Mouse (Mus musculus): Measurements from ENCODE around the gene Dnpep. TPM values are rescaled to one million over a fixed set of nuclear protein-coding genes. Genes with fewer than 3 reads are reported as not detected.
A peak's percentile ranks its signal among the peaks of the same experiment; 100 is the strongest.

The Dnpep gene
- total and polyA plus RNA-seq, 3 experiments, result 35.0 to 73.8 (median 50.4) TPM

- no peaks in the 10 kb centered on the region for H3K36me3 ChIP-seq (replicated peaks in 1 of 2; ENCODE audit: control insufficient read depth in 1 of 2, insufficient read depth in 1 of 2, low read length in 1 of 2)
- peaks cover 60% of the 10 kb centered on the region for H3K27me3 ChIP-seq (replicated peaks)
- no peak overlapping the region for H3K9ac ChIP-seq (ENCODE audit: insufficient read depth, low read depth)
- no peak overlapping the region for H3K4me3 ChIP-seq (replicated peaks in 1 of 3; ENCODE audit: low read depth in 2 of 3, low read length in 2 of 3, poor library complexity in 1 of 3)
- in situ Hi-C loops (cut with MboI; ENCODE audit: low pct_ligation_motif_present, low pct_unique_long_range_greater_than_20kb, low sequenced_read_pairs) (loop anchor here (25.0 kb wide), 1 partner anchor 326 kb away; the partner anchor contains the start of gene Cfap65), dilution Hi-C loops (cut with MboI; ENCODE audit: extremely low pct_ligation_motif_present, extremely low pct_unique_long_range_greater_than_20kb, low sequenced_read_pairs) (no loop called here)
- no peak for TF ChIP-seq ZC3H11A (IDR thresholded peaks at IDR 0.05; ENCODE audit: low read depth, low read length)
- TF ChIP-seq CTCF (conservative IDR thresholded peaks at IDR 0.05 in 1 of 2, IDR thresholded peaks at IDR 0.05 in 1 of 2; ENCODE audit: low read depth in 2 of 2, low read length in 2 of 2), result no peak
- no peak for TF ChIP-seq UBTF (IDR thresholded peaks at IDR 0.05; ENCODE audit: low read depth, low read length)
- no peak for TF ChIP-seq POLR2AphosphoS2 (IDR thresholded peaks at IDR 0.05; ENCODE audit: low read depth, low read length)
- TF ChIP-seq ELF1 (IDR thresholded peaks at IDR 0.05; ENCODE audit: low read depth, low read length), result no peak
- no peak for TF ChIP-seq KAT2A (IDR thresholded peaks at IDR 0.05; ENCODE audit: insufficient replicate concordance, low read length)
- no peak for TF ChIP-seq ZNF384 (IDR thresholded peaks at IDR 0.05; ENCODE audit: low read depth, low read length)
- no peak for TF ChIP-seq JUND (conservative IDR thresholded peaks at IDR 0.05; ENCODE audit: low read depth, low read length)
- TF ChIP-seq E2F4 (IDR thresholded peaks at IDR 0.05; ENCODE audit: insufficient replicate concordance, low read depth, low read length), result no peak
- TF ChIP-seq TBP (conservative IDR thresholded peaks at IDR 0.05; ENCODE audit: low read depth, low read length), result no peak
- TF ChIP-seq BHLHE40 (IDR thresholded peaks at IDR 0.05; ENCODE audit: low read depth, low read length), result no peak
- TF ChIP-seq USF2 (conservative IDR thresholded peaks at IDR 0.05; ENCODE audit: low read depth, low read length), result no peak
- TF ChIP-seq MAFK (IDR thresholded peaks at IDR 0.05; ENCODE audit: insufficient replicate concordance, low read length), result no peak
- H3K27ac ChIP-seq (ENCODE audit: insufficient read depth, low read depth), result no peak overlapping the region
- H3K4me2 ChIP-seq (ENCODE audit: insufficient read depth, low read depth, poor library complexity, severe bottlenecking), result no peak overlapping the region
- no peaks in the 10 kb centered on the region for H3K79me2 ChIP-seq (replicated peaks; ENCODE audit: control insufficient read depth, extremely low read depth, insufficient read depth, poor library complexity, severe bottlenecking)
- DNase-seq (ENCODE audit: extremely low read depth), result peak; percentile 32
- no peaks in the 10 kb centered on the region for H3K9me3 ChIP-seq (replicated peaks; ENCODE audit: low read length)
- no peaks in the 10 kb centered on the region for H3K4me1 ChIP-seq (ENCODE audit: control insufficient read depth in 1 of 2, insufficient read depth in 2 of 2)
Measured at GRCm38 (mm10) chr1:75262969-75263951, 54.5 kb downstream of the Dnpep start.

GRCm38 (mm10) chr1:75261278-75261677, 56.5 kb downstream of the Dnpep start:
- H3K27ac ChIP-seq (ENCODE audit: insufficient read depth, low read depth), result no peak overlapping the region
- no peaks in the 10 kb centered on the region for H3K36me3 ChIP-seq (replicated peaks in 1 of 2; ENCODE audit: control insufficient read depth in 1 of 2, insufficient read depth in 1 of 2, low read length in 1 of 2)
- H3K9me3 ChIP-seq (replicated peaks; ENCODE audit: low read length), result no peaks in the 10 kb centered on the region
- no peak for TF ChIP-seq POLR2A (IDR thresholded peaks at IDR 0.05; ENCODE audit: low read depth, low read length)
- TF ChIP-seq MAFK (IDR thresholded peaks at IDR 0.05; ENCODE audit: insufficient replicate concordance, low read length), result no peak
- TF ChIP-seq RCOR1 (conservative IDR thresholded peaks at IDR 0.05; ENCODE audit: low read depth, low read length), result no peak
- no peak for TF ChIP-seq JUN (IDR thresholded peaks at IDR 0.05; ENCODE audit: insufficient read depth, low read depth, low read length)
- TF ChIP-seq E2F4 (IDR thresholded peaks at IDR 0.05; ENCODE audit: insufficient replicate concordance, low read depth, low read length), result no peak
- no peak for TF ChIP-seq HCFC1 (IDR thresholded peaks at IDR 0.05; ENCODE audit: low read depth, low read length)
- no peak for TF ChIP-seq SMC3 (IDR thresholded peaks at IDR 0.05; ENCODE audit: low read depth, low read length)
- TF ChIP-seq EP300 (IDR thresholded peaks at IDR 0.05; ENCODE audit: low read length), result no peak
- TF ChIP-seq NRF1 (IDR thresholded peaks at IDR 0.05; ENCODE audit: low read depth, low read length), result no peak
- no peak for TF ChIP-seq ZNF384 (IDR thresholded peaks at IDR 0.05; ENCODE audit: low read depth, low read length)
- no peak for TF ChIP-seq CTCF (conservative IDR thresholded peaks at IDR 0.05 in 1 of 2, IDR thresholded peaks at IDR 0.05 in 1 of 2; ENCODE audit: low read depth in 2 of 2, low read length in 2 of 2)
- H3K79me2 ChIP-seq (replicated peaks; ENCODE audit: control insufficient read depth, extremely low read depth, insufficient read depth, poor library complexity, severe bottlenecking), result no peaks in the 10 kb centered on the region
- dilution Hi-C loops (cut with MboI; ENCODE audit: extremely low pct_ligation_motif_present, extremely low pct_unique_long_range_greater_than_20kb, low sequenced_read_pairs) (no loop called here), in situ Hi-C loops (cut with MboI; ENCODE audit: low pct_ligation_motif_present, low pct_unique_long_range_greater_than_20kb, low sequenced_read_pairs) (loop anchor here (25.0 kb wide), 1 partner anchor 324 kb away; the partner anchor contains the start of gene Cfap65)
- no peak for DNase-seq (ENCODE audit: extremely low read depth)
- H3K4me1 ChIP-seq (ENCODE audit: control insufficient read depth in 1 of 2, insufficient read depth in 2 of 2), result no peaks in the 10 kb centered on the region
- H3K4me2 ChIP-seq (ENCODE audit: insufficient read depth, low read depth, poor library complexity, severe bottlenecking), result no peak overlapping the region
- no peak overlapping the region for H3K4me3 ChIP-seq (replicated peaks in 1 of 3; ENCODE audit: low read depth in 2 of 3, low read length in 2 of 3, poor library complexity in 1 of 3)
- H3K9ac ChIP-seq (ENCODE audit: insufficient read depth, low read depth), result no peak overlapping the region
- H3K27me3 ChIP-seq (replicated peaks), result peaks cover 64% of the 10 kb centered on the region
